Mouse (Mus musculus): Measurements from ENCODE around the gene Ccdc114. TPM values are rescaled to one million over a fixed set of nuclear protein-coding genes. Genes with fewer than 3 reads are reported as not detected.
"Not testable (repeated sequence)": the region's sequence is repeated elsewhere in the genome, so short reads cannot be mapped to it uniquely, and the experiment has no call there.

Gene Ccdc114
- polyA plus RNA-seq (2015; fragmentation: Nextera tagmentation; extraction: Ambion mirVana): 7.2 and 8.4 TPM in 2 replicates

DNA sequence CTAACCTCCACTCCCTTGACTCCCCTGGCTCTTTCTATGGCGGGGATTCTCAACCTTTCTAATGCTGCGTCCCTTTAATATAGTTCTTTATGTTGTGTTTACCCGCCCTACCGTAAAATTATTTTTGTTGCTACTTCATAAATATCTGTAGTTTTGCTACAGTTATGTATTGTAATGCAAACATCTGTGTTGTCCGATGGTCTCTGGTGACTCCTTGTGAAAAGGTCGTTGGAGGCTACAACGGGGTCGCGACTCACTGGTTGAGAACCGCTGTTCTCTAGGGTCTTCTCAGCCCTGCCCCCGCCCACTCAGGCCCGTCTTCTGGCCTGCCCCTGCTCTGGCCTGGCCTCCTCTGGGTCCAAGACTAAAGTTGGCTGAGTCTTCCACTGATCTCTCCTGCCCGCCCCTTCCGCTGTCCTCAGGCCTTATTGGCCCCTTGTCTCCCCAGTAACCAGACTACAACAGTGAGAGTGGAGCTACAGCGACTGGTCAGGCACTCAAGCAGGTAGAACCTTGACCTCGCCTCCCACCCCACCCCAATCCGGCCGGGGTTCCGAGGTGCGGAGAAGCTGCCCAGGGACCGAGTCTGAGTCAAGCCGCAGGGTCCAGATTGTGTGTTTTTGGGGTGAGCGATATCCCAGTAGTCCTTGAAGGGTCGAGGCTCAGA lies at the start of gene Ccdc114:
TSS of gene Ccdc114 (plus strand) at position 311 of the 667 bp plus-strand sequence.
- Histone ChIP-seq H3K27me3 (ENCODE audit: insufficient read depth, low read length) (no peaks in the 10 kb centered on the region), H3K4me3 (replicated peaks; ENCODE audit: low read depth, low read length) (peak within 1 kb of the TSS; percentile 39), H3K36me3 (ENCODE audit: insufficient read depth, low read length) (no peaks in the 10 kb centered on the region), H3K9me3 (replicated peaks; ENCODE audit: low read length) (no peaks in the 10 kb centered on the region), H3K9ac (ENCODE audit: low read depth, low read length) (peak within 1 kb of the TSS; percentile 49), H3K27ac (peak within 1 kb of the TSS; percentile 90), H3K4me1 (replicated peaks; ENCODE audit: insufficient read depth, low read length) (peaks cover 23% of the 10 kb centered on the region), H3K4me2 (ENCODE audit: low read length) (peak within 1 kb of the TSS; percentile 56)
- ATAC-seq (replicated peaks; ENCODE audit: low FRiP score, low read depth) (peak; percentile 86), DNase-seq (ENCODE audit: low spot score) (peak; percentile 96)
- TF ChIP-seq CTCF (IDR thresholded peaks at IDR 0.05; ENCODE audit: low read depth): no peak
- 4% methylated on average over 24 of the region's 24 CpGs for WGBS

DNA sequence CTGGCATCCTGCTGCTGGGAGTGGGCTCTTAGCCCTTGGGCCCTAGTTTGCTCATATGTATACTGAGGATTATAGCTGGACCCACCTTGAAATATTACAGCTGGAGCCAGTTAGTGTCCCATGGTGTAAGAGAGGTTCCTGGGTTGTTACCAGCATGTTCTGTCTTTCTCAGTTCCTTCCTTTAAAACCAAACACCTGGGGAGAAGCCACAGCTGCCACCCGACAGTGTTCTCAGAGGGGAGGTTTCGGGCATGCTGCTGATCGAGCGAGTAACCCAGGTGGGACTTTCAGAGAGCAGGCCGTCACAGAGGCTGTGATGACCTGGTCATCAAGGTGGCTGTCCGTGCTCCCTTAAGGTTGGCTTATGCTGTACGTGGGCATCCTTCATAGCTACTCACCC lies 47.0 kb upstream of the Ccdc114 start:
- 95% methylated on average over 7 of the region's 7 CpGs for WGBS
- no peak for ATAC-seq (replicated peaks; ENCODE audit: low FRiP score, low read depth)
- Histone ChIP-seq H3K4me1 (replicated peaks; ENCODE audit: insufficient read depth, low read length) (0 out of 2 replicates have a peak, but pooled peaks cover 4% of the 10 kb centered on the region), H3K9me3 (replicated peaks; ENCODE audit: low read length) (no peaks in the 10 kb centered on the region), H3K27me3 (ENCODE audit: insufficient read depth, low read length) (no peaks in the 10 kb centered on the region), H3K4me2 (ENCODE audit: low read length) (no peak overlapping the region), H3K4me3 (replicated peaks; ENCODE audit: low read depth, low read length) (no peak overlapping the region), H3K9ac (ENCODE audit: low read depth, low read length) (no peak overlapping the region), H3K27ac (no peak overlapping the region), H3K36me3 (ENCODE audit: insufficient read depth, low read length) (peaks cover 46% of the 10 kb centered on the region)
- no peak for TF ChIP-seq CTCF (IDR thresholded peaks at IDR 0.05; ENCODE audit: low read depth)
- DNase-seq (ENCODE audit: low spot score): no peak

DNA sequence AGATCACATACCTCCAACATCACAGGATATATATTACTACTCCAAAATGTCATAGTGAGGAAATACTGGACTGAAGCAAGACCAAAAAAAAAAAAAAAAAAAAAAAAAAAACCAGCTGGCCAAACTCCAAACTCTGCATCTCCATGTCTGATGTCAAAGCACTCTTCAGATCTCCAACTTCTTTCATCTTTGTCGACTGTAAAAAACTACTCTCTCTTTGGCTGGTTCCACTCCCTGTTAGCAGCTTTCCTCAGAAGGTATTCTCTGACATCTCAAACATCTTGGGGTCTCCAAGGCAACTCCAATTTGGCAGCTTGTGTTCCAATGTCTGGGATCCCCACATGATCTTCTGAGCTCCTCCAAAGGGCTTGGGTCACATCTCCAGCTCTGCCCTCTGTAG lies 45.6 kb upstream of the Ccdc114 start, which contains the start of gene Grin2d:
TSS of gene Grin2d (minus strand) at position 101 of the 400 bp plus-strand sequence.
- not testable (repeated sequence) for ATAC-seq (replicated peaks; ENCODE audit: low FRiP score, low read depth); DNase-seq (ENCODE audit: low spot score); H3K9ac ChIP-seq (ENCODE audit: low read depth, low read length); H3K4me1 ChIP-seq (replicated peaks; ENCODE audit: insufficient read depth, low read length); H3K27me3 ChIP-seq (ENCODE audit: insufficient read depth, low read length); H3K4me3 ChIP-seq (replicated peaks; ENCODE audit: low read depth, low read length); H3K27ac ChIP-seq; H3K4me2 ChIP-seq (ENCODE audit: low read length); H3K9me3 ChIP-seq (replicated peaks; ENCODE audit: low read length)
- peaks cover 59% of the 10 kb centered on the region for H3K36me3 ChIP-seq (ENCODE audit: insufficient read depth, low read length)
- 89% methylated on average over 1 of the region's 1 CpGs for WGBS

DNA sequence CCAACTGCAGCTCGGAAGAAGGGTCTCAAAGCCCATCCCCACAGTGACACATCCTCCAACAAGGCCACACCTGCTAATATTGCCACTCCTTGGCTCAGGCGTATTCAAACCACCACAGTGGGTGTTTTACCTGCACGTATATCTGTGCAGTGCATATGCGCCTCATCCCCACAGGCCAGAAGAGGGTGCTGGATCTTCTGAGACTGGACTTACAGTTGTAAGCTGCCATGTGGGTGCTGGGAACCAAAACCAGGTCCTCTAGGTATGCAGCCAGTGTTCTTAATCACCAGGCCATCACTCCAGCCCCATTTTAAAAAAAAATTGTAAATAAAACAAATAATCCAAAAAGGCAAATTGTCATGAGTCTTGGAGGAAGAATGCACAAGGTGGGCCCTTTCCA lies 43.3 kb upstream of the Ccdc114 start:
- ATAC-seq (replicated peaks; ENCODE audit: low FRiP score, low read depth): no peak
- TF ChIP-seq CTCF (IDR thresholded peaks at IDR 0.05; ENCODE audit: low read depth): no peak
- no peak for DNase-seq (ENCODE audit: low spot score)
- no peak overlapping the region for H3K27ac ChIP-seq
- H3K9me3 ChIP-seq (replicated peaks; ENCODE audit: low read length): no peaks in the 10 kb centered on the region
- no peak overlapping the region for H3K9ac ChIP-seq (ENCODE audit: low read depth, low read length)
- peaks cover 74% of the 10 kb centered on the region for H3K36me3 ChIP-seq (ENCODE audit: insufficient read depth, low read length)
- no peaks in the 10 kb centered on the region for H3K4me1 ChIP-seq (replicated peaks; ENCODE audit: insufficient read depth, low read length)
- H3K4me3 ChIP-seq (replicated peaks; ENCODE audit: low read depth, low read length): no peak overlapping the region
- H3K4me2 ChIP-seq (ENCODE audit: low read length): no peak overlapping the region
- WGBS: 99% methylated on average over 4 of the region's 4 CpGs
- no peaks in the 10 kb centered on the region for H3K27me3 ChIP-seq (ENCODE audit: insufficient read depth, low read length)

DNA sequence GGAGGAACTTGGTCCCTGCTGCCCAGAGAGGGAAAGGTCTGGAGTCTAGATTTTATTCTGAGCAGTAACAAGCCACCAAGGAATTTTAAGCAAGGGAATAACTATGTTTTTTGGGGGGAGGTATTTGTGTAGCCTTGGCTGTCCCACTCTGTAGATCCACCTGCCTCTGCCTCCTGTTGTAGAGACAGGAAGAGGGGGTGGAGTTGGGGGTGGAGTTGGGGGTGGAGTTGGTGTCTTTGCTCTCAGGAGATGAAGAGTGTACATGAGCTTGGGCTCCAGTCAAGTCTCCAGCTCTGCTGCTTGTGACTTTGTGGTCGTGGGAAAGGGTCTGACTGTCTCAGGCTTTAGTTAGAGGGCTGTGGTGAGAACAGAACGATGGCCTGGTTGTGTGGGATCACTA lies 42.9 kb upstream of the Ccdc114 start:
- Histone ChIP-seq H3K4me2 (ENCODE audit: low read length) (no peak overlapping the region), H3K9me3 (replicated peaks; ENCODE audit: low read length) (no peaks in the 10 kb centered on the region), H3K27me3 (ENCODE audit: insufficient read depth, low read length) (no peaks in the 10 kb centered on the region), H3K36me3 (ENCODE audit: insufficient read depth, low read length) (peaks cover 69% of the 10 kb centered on the region), H3K4me3 (replicated peaks; ENCODE audit: low read depth, low read length) (no peak overlapping the region), H3K9ac (ENCODE audit: low read depth, low read length) (no peak overlapping the region), H3K4me1 (replicated peaks; ENCODE audit: insufficient read depth, low read length) (no peaks in the 10 kb centered on the region), H3K27ac (no peak overlapping the region)
- TF ChIP-seq CTCF (IDR thresholded peaks at IDR 0.05; ENCODE audit: low read depth): no peak
- DNase-seq (ENCODE audit: low spot score): no peak
- ATAC-seq (replicated peaks; ENCODE audit: low FRiP score, low read depth): no peak
- 94% methylated on average over 2 of the region's 2 CpGs for WGBS

DNA sequence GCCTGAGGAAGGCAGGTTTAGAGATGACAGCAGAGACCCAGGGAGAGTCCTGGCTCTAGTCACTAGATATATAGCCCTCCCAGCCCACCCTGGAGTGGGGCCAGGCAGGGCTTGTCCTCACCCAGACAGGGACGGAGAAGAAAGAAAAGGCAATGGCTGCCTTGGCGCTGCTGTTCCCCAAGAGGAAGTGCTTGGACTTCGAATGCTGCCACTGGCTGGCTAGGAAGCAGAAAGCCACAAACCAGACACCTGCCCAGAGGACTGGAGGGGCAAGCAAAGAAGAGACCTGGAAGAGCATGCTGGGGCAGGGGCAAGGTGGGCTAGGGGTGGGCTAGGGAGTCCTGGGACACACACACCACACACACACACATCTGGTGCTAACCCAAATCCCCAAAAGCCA lies 36.6 kb upstream of the Ccdc114 start:
- no peak for TF ChIP-seq CTCF (IDR thresholded peaks at IDR 0.05; ENCODE audit: low read depth)
- WGBS: 42% methylated on average over 3 of the region's 3 CpGs
- 0 out of 2 replicates have a peak overlapping the region, but pooled peaks have one; percentile 23 for H3K9ac ChIP-seq (ENCODE audit: low read depth, low read length)

More for the DNA sequence above, 36.6 kb upstream of the Ccdc114 start:
- Histone ChIP-seq H3K9me3 (replicated peaks; ENCODE audit: low read length) (no peaks in the 10 kb centered on the region), H3K4me2 (ENCODE audit: low read length) (no peak overlapping the region), H3K27me3 (ENCODE audit: insufficient read depth, low read length) (no peaks in the 10 kb centered on the region), H3K36me3 (ENCODE audit: insufficient read depth, low read length) (peaks cover 26% of the 10 kb centered on the region), H3K27ac (no peak overlapping the region), H3K4me3 (replicated peaks; ENCODE audit: low read depth, low read length) (no peak overlapping the region), H3K4me1 (replicated peaks; ENCODE audit: insufficient read depth, low read length) (no peaks in the 10 kb centered on the region)
- DNase-seq (ENCODE audit: low spot score) (no peak), ATAC-seq (replicated peaks; ENCODE audit: low FRiP score, low read depth) (no peak)
